Mouse (Mus musculus) adrenal gland, postnatal 36 days (tissue): ENCODE data around the gene Wbp2nl. TPM values are rescaled to one million over a fixed set of nuclear protein-coding genes. Genes with fewer than 3 reads are reported as not detected.
A peak's percentile ranks its signal among the peaks of the same experiment; 100 is the strongest.

ENCODE experiments used
- DNase-seq, 2 experiments: peaks; one replicate each; pipeline ENCODE4 v3.0.0; 2021; ENCODE audit warnings: mixed read lengths in 1 of 2
- long read RNA-seq, 2 experiments: library from polyadenylated mRNA; stranded (forward); transcript quantifications; one replicate each; pipeline ENCODE4 v2.0.0; 2021; ENCODE audit warnings: borderline sequencing depth in 2 of 2
- total RNA-seq, 2 experiments: library from RNA; stranded (reverse); gene quantifications; 2 replicates each; pipeline ENCODE4 v1.2.3; 2021

Gene Wbp2nl
- total RNA-seq, result not detected
- long read RNA-seq, experiment 1, result 0 reads
- long read RNA-seq, experiment 2, result 0 reads

DNA sequence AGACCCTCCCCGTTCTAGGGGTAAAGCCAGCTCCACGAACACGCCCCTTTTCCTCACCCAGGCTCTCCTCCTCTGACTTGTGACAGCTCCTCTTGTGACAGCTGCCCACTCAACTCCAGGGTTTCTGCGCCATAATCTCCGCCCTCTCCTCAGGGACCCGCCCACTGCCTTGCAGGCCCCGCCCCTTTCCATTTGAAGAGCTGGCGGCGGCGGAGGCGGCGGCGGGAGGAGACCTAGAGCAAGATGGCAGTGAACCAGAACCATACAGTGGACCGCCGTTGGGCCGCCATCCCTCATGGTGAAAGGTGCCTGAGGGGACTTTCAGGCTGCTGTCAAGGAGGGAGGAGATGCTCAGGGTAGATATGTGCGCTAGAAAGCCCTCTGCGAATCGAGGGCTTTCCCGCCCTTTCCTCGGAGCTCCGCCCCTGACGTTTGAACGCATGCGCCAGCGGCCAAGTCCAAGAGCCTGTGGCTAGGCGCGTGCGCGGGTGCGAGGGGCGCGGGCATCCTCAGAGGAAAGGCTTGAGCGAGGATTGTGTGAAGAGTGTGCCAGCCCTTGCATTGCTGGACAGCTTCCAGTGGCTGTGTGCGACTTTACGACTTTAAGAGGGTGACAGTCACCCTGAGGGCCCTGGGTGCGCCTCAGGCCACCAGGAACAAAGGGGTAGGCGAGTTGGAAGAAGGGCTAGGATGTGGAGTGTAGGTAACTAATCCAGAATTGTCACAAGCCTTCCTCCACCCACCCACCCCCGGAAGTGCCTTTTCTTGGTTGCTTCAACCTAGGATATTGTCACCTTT lies at the start of gene Wbp2nl:
Gene Wbp2nl, plus strand, starts transcription at position 191 of the 798 bp plus-strand sequence.
- no peak for DNase-seq

DNA sequence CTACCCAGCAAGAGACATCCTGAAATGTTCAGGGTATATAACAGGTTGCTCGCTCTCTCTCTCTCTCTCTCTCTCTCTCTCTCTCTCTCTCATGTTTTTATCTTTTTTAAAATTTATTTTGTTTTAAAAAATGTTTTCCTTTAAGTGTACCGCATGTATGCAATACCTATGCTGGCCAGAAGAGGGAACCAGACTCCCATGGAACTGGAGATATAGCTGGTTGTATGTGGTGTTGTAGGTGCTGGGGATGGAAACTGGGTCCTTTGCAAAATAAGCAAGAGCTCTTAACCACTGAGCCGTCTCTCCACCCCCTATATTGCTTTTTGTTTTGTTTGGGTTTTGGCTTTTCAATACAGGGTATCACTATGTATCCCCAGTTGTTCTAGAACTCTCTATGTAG lies 47.2 kb upstream of the Wbp2nl start:
- DNase-seq, result no peak

- DNase-seq, result no peak
These were observed 46.7 kb upstream of the Wbp2nl start, which contains the start of gene 1500009C09Rik for GRCm38 (mm10) chr15:82252097-82252496. Gene 1500009C09Rik (plus strand): TSS chr15:82252397.

DNA sequence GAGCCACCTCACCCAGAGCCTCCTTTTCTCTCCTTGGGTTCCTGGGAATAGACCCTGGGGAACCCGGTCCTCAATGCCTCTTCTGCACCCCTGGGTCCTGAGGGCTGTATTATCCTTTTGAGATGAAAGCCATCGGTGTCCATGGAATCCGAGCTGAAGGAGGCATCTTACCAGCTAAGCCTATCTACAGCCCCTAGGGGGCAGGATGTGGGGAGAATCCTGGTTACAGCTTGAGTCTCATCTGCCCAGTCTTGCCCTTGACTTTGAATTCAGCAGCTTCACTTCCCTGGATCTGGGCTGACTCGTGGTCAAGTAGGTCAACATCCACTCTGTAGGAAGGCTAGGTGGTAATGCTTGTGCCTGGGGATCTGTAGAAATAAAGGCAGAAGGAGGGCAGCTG lies 43.5 kb upstream of the Wbp2nl start:
- DNase-seq, result no peak

DNA sequence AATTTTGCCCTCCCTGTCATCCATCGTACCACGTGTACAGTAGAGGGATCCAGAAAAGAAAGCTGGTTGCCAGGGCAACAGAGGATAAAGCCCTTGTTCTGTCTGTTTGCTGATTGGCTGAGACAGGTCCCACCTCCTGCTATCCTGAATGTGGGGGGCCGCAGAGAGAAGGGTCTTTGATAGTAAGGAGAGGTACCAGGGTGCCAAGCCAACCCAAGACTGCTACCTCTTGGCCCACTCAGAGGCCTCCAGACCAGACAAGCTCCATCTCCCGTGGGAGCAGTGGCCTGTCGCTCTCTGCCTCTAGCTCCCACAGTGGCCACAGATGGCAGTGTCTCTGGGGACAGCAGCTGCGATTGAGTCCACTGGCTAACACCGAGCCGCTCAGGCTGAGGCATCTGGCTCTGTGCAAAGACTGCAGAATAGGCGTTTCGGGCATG lies 42.8 kb upstream of the Wbp2nl start:
- DNase-seq, result no peak

- peak; percentile 70 to 72 for DNase-seq
These were observed 39.2 kb upstream of the Wbp2nl start for GRCm38 (mm10) chr15:82259510-82259909.

GRCm38 (mm10) chr15:82266356-82266755 lies 32.4 kb upstream of the Wbp2nl start:
- peak; percentile 57 to 72 for DNase-seq

- no peak for DNase-seq
These were observed 30.6 kb upstream of the Wbp2nl start for GRCm38 (mm10) chr15:82268185-82268584.

- DNase-seq, result no peak
These were observed 30.0 kb upstream of the Wbp2nl start for GRCm38 (mm10) chr15:82268783-82269182.

- peak; percentile 80 to 87 for DNase-seq
These were observed 27.6 kb upstream of the Wbp2nl start for GRCm38 (mm10) chr15:82271201-82271600.

- DNase-seq, result no peak
These were observed 26.5 kb upstream of the Wbp2nl start for GRCm38 (mm10) chr15:82272295-82272694.

- DNase-seq, result no peak
These were observed 24.2 kb upstream of the Wbp2nl start, which contains the start of gene Sept3 for GRCm38 (mm10) chr15:82274593-82274926. Gene Sept3 (plus strand): TSS chr15:82274893.

GRCm38 (mm10) chr15:82274927-82275901 lies 23.5 kb upstream of the Wbp2nl start:
- peak; percentile 64 to 75 for DNase-seq

DNA sequence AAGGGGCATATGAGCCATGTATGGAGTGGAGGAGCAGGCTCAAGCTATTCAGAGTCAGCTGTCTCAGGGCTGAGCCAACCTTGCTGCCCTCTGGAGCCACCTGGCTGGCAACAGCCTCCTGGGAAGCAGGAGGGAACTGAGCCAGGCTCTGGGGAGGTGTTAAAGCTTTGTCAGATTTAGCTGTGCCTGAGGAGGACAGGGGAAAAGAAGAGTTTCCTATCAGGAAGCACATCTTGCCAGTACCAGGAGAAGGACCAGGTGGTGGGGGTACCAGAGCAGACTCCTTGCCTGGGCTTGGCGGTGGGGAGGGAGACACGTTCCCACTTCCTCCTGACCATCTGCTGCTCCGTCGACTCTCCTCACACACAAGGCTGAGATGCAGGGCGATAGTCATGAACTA lies 21.2 kb upstream of the Wbp2nl start:
- no peak for DNase-seq

GRCm38 (mm10) chr15:82280638-82281037 lies 18.1 kb upstream of the Wbp2nl start:
- DNase-seq, result no peak

- no peak for DNase-seq
These were observed 12.6 kb upstream of the Wbp2nl start for GRCm38 (mm10) chr15:82286157-82286556.

- no peak for DNase-seq
These were observed 8.5 kb upstream of the Wbp2nl start for GRCm38 (mm10) chr15:82290252-82290651.

DNA sequence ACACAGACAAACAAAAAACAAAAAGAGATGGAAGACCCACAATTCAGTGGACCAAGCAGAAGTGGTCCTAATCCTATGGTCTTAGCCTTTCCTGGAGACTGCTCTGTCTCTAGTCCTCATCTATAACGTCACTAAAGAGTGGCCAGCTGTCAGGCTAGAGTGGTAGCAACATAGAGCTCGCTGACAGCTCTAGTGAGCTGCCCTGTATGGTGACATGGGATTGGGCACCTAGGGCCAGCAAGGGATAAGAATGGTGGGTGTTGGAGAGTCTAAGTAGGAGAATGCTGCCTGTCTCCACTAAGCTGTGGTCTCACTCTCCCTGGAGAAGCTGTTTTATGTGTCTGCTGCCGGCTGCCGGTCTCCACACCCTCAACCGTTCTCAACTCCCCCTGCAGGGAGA lies 5.9 kb upstream of the Wbp2nl start:
- DNase-seq, result no peak

- no peak for DNase-seq
These were observed 5.5 kb upstream of the Wbp2nl start for GRCm38 (mm10) chr15:82293271-82293711.

DNA sequence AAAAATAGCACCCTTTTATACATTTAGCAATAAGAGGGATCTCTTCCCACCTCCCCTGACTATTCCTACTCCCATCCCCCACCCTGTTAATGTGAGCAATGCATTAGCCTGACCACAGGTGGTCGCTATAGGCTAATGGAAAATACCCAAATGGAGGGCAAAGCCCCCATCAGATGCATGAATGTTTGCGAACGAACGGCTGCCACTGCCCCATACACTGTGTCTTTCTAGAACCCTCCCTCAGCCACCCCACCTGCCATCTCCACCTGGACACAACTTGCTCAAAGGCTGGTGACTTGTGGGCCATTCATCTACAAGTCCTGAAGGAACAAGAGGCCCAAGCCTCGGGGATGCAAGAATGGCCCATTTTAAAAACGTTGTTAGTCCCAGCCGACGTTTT lies 4.7 kb upstream of the Wbp2nl start:
- DNase-seq, result no peak

DNA sequence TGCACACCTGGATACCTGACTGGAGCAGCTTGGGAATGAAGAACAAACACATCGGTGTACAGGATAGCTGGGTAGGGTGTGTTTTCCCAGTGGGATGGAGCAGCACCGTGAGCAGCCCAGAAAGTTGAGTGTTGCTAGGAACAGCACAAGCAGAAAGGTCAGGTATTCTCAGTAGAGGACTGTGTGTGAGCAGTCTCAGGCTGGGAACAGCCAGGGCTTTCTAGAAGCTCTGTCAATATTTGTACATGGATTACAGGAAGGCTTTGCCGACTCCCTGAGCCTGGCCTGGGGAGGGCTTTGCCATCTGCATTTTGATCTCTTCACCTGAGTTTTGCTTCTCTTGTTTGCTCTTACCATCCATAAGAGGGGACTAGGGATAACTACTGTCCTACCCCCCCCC lies 8.4 kb downstream of the Wbp2nl start:
- no peak for DNase-seq

DNA sequence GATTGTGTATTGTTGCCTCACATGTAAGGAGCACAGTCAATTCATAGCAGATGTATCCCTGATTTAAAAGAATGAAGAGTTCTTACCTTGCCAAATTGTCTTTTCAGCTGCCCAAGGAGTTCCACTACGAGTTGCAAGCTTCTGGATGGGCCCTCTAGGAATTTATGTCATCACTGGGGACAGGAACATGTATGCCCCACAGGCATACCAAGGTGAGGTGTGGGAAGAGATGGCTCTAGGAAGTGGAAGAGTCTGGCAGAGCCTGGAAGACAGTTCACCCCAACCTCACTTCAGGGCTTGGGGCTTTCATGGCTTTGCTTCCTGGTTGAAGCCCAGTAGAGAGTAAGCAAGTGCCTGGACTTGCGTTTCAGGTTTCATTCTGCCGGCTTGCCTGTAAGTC lies 9.7 kb downstream of the Wbp2nl start:
- DNase-seq, result no peak

GRCm38 (mm10) chr15:82317839-82318238 lies 19.1 kb downstream of the Wbp2nl start:
- DNase-seq, result no peak
